Mouse (Mus musculus) liver, postnatal 0 days (tissue): ENCODE results near the gene Nav2.

Experiments
- CTCF ChIP-seq: sonication (generic); IDR thresholded peaks from 2 replicates; pipeline ENCODE4 v1.5.1; 2016; ENCODE audit warnings: antibody characterized with exemption, low read depth
- EP300 ChIP-seq: IDR thresholded peaks from 2 replicates; pipeline ENCODE4 v1.6.1; 2016; ENCODE audit warnings: antibody characterized with exemption, low read depth, mild to moderate bottlenecking

- TF ChIP-seq EP300 (no peak), CTCF (no peak)
Measured at GRCm38 (mm10) chr7:49504297-49504696, 595.8 kb downstream of the Nav2 start.
